Mouse (Mus musculus) left cerebral cortex, postnatal 36 days (tissue): ENCODE measurements around the gene Kpna4. TPM values are rescaled to one million over a fixed set of nuclear protein-coding genes. Genes with fewer than 3 reads are reported as not detected.
A peak's percentile ranks its signal among the peaks of the same experiment; 100 is the strongest.

Experiments used
- DNase-seq, 2 experiments: peaks; one replicate each; pipeline ENCODE4 v3.0.0; 2021 to 2022; ENCODE audit warnings: low spot score in 2 of 2, mixed read lengths in 1 of 2
- intact Hi-C: fragments of 180-260 bp; cut with DNase I; formaldehyde crosslinking; loops from one replicate; pipeline ENCODE4 v1.15.1; 2025
- total RNA-seq, 2 experiments: library from RNA; stranded (reverse); gene quantifications; 2 replicates each; pipeline ENCODE4 v1.2.3; 2021

The Kpna4 gene
- total RNA-seq: 10 to 100 TPM; 64.6 to 73.1 TPM

DNA sequence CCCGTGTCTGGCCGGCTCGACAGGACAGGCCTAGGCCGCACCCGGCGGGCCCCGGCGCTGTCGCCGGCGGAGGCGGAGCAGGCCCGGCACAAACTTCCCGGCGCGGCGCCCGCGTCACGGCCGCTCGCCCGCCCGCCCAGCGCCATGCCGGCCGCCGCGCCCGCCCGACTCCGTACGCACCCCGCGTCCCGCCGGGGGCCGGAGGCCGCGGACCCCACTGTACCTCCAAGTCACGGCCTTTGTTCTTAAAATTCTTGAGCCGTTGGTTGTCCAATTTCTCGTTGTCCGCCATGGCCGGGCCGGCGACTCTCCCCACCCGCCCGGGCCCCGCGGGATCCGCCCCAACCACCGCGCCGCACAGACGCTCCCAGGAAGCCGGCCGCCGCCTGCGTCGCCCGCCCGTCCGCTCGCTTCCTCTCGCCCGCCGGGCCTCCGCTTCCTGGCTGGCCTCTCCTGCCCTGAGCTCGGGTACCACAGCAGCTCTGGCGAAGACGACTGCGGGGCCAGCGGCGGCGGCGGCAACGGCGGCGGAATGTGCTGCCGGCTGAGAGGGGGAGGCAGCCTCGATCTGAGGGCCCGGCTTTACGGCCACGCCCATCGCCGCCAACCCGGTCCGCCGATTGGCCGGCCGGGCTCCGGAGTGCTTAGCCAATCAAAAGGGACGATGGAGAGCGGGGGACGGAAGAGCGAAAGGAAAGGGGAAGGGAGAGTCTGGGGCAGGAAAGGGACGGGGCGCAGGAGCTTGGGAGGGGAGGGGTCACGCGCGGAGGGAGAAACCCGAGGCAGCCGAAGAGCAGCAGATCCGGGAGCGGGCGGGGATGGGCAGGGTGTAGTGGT lies at the start of gene Kpna4:
Gene Kpna4 (minus strand): TSS at position 605 of the 837 bp plus-strand sequence.
- intact Hi-C loops: loop anchor here (2.0 kb wide), 1 partner anchor 62 kb away; no protein-coding TSS in a partner anchor
- peak; percentile 94 to 95 for DNase-seq

DNA sequence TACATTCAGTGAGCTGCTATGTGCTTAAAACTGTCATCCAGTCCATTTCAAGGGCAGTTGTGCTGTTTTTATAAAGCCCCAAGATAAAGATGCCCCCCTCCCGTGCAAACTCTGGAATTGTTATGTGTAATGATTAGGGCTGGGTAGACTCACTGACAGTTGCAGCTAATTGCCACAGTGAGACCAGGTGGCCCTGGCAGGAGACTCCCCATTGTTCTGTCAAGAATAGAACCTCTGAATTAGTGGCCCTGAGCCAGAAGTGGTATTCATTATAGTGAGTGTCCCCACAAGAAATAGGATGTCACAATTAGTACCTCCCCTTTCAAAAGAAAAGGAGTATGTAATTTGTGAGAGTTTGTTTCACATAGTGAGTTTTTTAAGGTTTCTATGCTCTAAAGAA lies 48.3 kb upstream of the Kpna4 start:
- intact Hi-C loops: no loop called here
- DNase-seq: no peak

DNA sequence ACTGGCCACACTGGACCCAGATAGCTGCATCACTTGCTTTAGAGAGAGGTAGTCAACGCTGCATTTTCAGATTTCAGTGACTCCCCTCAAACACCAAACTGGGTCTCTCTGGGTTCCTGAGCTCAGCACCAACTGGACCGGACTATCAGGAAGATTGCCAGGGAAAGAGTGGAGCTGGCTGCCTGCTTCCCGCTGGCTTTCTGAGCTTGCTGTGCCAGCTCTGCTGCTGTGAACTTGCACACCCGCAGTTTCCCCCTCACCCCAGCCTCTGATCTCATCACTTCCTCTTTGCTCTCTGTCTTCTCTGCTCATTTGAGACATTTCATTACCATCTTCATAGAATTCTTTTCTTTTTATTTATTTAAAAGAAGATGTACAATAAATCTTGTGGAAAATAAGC lies 44.2 kb upstream of the Kpna4 start:
- no peak for DNase-seq
- intact Hi-C loops: no loop called here

DNA sequence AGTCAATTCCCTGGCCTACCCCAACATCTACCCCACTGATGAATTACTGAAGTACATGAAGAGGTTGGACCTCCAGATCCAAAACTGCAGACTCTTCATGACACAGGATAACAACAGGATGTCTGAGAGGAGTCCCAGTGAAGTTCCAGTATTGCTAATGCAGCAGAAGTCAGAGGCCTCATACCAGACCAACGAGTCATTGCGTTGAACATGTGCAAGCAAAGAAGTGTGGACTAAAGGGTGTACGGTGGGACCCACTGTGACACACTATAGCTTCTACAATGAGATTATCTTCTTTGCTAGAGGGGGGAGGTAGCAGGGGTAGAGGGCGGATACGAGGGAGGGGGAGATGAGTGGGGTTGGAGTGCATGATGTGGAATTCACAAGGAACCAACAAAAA lies 42.9 kb upstream of the Kpna4 start:
- DNase-seq: no peak
- intact Hi-C loops: no loop called here

DNA sequence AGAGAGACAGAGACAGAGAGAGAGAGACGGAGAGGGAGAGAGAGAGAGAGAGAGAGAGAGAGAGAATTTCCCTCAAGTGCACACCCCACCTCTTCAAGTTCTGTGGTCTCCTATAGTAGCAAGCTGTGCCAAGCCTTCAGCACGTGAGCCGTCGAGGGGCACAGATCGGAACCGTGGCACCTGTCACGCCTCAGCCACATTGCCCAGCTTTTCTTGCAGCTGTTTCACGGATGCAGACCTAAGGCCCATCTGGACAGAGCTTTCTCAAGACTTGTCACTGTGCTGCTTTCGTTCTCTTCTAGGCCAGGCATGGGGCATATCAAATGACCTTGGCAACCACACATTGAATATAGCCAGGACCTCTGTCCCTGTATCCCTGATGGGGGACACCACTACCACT lies 41.8 kb upstream of the Kpna4 start:
- no peak for DNase-seq
- intact Hi-C loops: no loop called here

DNA sequence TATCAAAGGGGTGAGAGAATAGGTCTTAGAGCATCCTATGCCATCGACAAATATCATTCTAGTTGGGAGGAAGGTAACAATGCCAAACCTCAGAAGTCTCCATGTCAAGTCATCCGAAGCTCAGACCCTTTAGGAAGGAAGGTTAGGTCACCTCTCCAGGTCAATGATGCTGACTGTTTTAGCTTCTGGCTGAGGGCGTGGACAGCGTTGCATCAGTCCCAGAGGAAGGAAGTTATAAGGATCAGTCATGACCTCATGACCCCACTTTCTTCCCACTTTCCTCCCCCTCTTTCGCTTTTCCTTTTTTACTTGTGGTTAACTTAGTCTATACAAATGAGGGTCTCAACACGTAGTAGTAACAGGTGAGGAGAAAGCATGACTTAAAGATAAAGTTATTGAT lies 36.1 kb upstream of the Kpna4 start:
- intact Hi-C loops: no loop called here
- no peak for DNase-seq

DNA sequence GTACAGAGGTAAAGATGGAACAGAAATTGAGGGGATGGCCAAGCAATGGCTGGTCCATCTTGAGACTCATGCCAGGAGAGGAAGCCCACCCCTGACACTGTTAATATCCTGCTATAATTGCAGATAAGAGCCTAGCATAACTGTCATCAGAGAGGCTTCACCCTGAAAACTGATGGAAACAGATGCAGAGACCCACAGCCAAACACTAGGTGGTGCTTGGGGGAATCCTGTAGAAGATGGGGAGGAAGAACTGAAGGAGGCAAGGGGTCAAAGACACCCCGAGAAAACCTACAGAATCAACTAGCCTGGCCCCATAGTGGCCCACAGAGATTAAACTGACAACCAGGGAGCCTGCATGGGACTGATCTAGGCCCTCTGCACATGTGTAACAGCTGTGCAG lies 33.5 kb upstream of the Kpna4 start:
- intact Hi-C loops: no loop called here
- no peak for DNase-seq

DNA sequence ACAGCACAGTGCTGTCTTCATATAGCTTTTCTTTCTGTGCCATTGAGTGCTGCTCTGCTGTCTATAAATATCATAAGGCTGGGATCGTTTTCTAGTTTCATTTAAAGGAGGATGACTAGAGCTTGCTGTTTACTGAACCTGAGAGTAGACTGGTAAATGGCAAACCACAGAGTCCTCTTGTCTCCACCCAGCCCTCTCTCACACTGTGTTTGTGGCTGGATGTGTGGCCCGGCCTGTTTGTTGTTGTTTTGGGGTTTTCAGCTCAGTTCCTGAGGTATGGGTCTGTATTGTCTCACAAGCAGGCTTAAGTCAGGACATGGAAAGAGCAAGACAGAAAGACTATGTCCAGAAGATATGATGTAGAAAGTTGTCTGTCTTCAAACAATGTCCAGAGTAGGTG lies 32.6 kb upstream of the Kpna4 start:
- no peak for DNase-seq
- intact Hi-C loops: no loop called here

DNA sequence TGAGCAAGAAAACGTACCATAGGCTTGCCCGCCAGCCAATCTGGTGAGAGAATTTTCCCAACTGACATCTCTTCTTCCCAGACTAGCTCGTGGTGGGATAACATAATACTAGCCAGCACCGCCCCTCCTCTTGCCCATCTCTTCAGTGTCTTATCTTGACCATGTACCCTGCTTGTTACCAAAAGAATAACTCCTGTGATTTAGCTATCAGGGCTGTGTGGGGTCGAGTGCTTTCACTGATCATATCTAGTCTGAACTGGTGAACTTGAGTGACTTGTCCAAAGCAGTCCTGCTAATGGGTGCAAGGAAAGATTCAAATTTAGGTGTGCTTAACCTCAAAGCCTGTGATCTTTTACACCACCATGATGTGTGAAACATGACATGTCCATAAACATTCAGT lies 31.0 kb upstream of the Kpna4 start:
- intact Hi-C loops: no loop called here
- no peak for DNase-seq

DNA sequence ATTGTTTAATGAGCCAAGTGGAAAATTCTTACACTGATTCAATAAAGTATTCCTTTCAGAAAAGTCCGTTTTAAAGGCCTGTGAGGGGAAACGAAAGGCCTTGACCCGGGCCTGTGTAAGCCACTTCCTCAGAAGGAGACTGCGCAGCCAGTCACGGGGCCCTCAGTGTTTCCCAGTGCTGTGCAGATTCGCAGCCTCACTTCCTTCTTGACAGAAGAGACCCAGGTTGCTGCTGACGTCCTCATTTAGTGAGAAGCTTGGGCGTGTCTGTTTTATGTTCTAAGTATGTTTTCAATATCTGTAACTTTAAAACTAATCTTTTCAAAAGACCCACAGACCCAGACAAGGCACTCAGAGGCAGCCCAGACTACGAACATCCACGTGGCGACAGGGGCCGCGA lies 29.6 kb upstream of the Kpna4 start:
- no peak for DNase-seq
- intact Hi-C loops: no loop called here

DNA sequence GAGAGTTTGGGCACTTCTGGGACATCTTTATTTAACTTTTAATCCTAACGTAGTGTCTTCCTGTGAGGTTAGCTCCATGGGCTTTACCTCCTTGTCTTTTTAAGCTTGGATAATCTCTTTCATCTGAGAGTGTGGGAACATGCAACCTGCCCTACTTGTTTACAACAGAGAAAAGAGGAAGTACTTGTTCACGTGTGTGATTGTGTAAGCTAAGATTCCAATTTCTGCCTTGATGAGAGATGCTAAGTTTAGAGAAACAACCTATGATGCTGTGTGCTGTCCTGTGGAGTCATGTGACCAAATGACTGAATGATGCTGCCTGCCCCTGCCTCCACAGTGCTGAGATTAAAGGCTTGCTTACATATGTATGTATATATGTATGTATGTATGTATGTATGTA lies 27.8 kb upstream of the Kpna4 start:
- DNase-seq: no peak
- intact Hi-C loops: no loop called here

DNA sequence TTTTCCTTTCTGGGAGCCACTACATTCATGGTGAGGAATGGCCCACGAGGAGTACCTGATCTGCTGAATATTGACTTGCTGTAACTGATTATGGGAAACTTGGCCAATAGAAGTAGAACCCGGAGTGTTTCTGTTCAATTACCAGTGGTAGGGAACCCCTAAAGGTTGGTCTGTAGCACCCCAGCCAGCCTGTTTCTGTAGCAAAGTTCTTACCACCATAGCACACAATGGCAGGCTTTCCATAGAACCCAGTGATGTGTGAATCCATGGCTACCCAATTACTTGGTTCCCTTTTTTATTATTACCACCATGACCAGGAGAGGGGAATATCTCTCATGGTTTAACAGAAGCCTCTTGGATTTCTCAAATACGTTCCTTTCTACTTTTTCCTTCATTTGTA lies 24.0 kb upstream of the Kpna4 start:
- no peak for DNase-seq
- intact Hi-C loops: no loop called here

DNA sequence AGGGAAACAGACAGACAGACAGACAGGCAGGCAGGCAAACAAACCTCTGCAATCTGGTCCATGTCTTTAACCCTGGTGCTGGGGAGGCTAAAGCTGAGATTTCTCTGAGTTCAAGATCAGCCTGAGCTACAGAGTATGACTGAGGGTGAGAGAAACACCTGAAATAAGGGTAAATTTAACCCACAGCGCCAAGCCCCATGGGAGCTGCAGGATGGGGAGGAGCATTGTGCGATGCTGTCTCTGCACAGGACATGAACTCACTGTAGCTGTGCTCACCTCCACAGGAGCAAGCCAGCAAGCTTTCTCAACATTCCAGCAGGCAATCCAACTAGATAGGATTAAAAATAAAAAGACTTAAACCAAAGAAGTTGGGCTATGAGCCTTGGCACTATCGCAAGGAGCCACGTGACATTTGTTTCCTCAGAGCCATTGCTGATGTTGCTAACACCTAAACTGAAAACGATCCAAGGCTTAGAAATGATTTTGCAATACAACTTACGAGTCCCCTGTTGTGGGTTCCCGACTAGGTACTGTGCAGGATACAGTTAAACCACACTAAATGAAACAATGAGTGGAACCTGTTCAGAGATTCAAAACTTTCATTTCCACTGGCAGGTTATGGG lies 15.6 kb upstream of the Kpna4 start:
- no peak for DNase-seq
- intact Hi-C loops: no loop called here

DNA sequence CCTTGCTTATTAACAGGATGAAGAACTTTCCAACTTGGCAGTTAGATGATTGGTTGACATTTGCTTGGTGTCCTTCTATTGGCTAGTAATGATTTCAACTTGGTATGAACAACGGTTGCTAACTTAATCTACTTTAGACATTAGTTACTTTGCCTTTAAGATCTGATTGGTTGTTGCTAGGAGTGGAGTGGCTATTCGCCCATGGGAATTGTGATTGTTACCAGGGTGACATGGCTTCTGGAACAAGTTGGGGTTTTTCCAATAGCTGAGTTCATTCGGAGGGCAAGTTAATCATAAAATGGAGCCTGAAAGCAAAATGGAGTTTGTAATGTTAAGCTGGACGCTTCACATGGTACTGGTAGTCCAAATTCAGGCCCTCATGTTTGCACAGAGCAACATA lies 13.9 kb upstream of the Kpna4 start:
- no peak for DNase-seq
- intact Hi-C loops: no loop called here

DNA sequence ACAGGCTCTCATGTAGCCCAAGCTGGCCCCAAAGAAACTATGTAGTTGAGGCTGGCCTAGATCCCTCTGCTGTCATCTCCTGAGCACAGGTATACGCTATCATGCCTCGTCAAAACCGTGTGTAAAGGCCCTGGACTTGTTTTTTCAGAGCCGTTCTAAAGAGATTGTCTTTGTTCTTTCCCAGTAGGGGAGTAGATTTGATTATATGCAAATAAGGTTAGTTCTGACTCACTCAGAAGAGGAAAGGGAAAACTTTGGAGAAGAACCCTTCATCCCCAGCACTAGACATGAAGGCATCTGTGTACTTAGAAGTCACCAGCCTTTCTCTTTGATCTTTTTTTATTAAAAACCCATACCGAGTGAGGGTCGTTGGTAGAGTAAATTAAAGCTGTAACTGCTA lies 9.1 kb upstream of the Kpna4 start:
- DNase-seq: no peak
- intact Hi-C loops: no loop called here

DNA sequence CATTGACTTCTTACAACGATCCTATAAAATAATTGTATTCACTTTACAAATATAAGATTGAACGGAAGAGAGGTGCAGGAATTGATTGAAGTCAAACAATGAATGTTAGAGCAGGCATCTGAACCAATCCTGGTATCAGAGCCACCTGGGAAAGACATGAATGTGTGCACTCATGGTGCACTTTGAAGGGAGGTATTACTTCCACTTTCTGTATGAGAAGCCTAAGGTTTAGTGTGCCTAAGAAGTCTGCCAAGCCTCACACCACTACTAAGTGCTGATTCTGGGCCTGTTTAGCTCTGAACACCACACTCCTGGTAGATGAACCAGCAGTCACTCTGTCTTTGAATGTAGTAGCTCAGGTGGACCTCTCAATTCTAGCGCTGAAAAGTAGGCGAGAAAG lies 4.1 kb upstream of the Kpna4 start:
- intact Hi-C loops: no loop called here
- no peak for DNase-seq

DNA sequence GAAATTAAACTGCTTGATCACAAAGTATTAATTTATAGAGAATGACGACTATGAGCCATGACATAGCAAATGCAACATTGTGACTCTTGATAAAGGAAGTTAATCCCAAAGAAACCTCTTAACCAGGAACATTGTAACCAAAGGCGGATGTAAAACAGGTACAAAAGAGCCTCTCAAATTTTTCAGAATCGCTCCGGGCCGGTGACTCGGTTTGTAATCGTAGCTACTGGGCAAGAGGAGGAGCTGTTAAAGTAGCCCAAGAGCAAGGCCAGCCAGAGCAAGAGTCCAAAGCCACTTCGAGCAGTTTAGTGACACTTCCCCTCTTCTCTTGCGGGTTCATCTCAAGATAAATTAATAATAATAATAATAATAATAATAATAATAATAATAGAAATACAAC lies 780 bp upstream of the Kpna4 start:
- no peak for DNase-seq
- intact Hi-C loops: loop anchor here (2.0 kb wide), 1 partner anchor 63 kb away; no protein-coding TSS in a partner anchor

DNA sequence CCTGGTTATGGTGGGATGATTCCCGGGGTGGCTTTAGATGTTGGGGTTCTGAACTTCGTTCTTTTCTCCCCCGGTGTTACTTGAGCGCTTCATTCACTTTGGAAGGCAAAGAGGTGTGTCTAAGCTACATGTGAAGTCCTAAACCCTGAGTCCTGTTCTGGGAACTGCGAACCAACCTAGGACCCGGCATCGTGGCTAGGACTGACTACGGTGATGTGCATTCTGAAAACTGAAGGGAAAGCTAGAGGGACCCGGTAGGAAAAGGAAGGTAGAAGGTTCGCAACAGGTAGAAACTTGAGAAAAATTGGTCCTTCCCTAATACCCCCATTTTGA lies 399 bp upstream of the Kpna4 start:
- no peak for DNase-seq
- intact Hi-C loops: loop anchor here (2.0 kb wide), 1 partner anchor 63 kb away; no protein-coding TSS in a partner anchor

DNA sequence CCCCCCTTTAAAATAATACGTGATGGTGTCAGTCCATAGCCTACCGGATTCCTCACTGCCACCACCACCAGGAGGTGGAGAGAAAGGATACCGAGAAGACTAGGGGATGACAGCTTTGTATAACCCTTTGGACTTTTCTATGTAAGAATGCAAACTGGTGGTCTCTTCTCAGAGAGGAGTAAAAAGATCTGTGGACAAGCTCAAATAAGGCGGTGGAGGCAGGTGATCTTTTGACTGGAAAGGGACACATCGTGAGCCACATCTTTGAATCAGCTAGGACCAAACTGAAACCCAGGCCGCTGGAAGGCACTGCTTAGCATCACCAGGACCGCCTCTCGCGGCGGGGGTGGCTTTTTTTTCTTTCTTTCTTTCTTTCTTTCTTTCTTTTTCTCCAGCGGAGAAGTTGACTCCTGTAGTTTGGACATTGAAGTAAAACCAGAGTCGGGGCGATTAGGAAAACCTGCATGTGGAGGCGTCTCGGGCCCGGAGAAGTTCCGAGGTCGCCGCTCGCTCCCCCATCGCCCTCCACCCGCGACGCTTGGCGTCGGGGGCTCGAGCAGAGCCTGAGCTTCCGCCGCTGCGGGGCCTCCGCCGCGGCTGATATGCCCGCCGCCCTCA lies 913 bp downstream of the Kpna4 start:
- intact Hi-C loops: loop anchor here (2.0 kb wide), 1 partner anchor 61 kb away; no protein-coding TSS in a partner anchor
- DNase-seq: peak in 1 of 2 experiments; percentile 35

DNA sequence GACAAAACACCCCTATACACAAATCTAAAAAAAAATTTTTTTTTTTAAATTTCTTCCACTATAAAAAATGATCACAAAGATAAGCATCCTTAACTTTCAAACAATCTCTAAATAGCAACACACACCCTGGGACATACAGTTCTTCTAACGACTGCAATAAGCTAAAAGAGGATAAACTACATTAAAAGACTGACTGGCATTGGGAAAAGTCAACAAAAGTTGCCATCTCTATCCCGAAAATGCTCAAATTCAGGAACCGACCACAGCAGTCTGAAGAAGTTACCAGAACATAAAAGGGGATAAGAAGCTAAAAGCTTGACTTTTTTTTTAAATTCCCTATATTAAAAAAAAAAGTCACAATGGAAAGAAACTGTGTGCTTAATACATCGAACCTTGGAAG lies 1.5 kb downstream of the Kpna4 start:
- intact Hi-C loops: no loop called here
- no peak for DNase-seq

DNA sequence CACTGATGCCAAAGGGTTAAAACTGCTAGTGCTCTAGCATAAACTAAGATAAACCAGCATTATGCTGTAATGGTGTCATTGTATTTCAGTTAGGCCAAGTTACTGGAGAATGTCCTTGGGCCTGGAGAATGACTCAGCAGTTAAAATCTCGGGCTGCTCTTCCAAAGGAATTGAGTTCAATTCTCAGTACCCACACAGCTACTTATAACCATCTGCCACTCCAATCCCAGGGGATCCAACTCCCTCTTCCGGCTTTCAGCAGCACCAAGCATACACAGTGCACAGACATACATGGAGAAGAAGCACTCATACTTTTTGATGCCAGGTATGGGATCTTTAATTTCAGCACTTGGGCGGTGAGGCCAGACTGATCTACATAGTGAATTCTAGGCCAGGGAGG lies 8.1 kb downstream of the Kpna4 start:
- DNase-seq: no peak
- intact Hi-C loops: no loop called here
